Mouse (Mus musculus) heart, postnatal 0 days (tissue): Measurements from ENCODE around the gene 4930452B06Rik.

Source experiments
- CTCF ChIP-seq: IDR thresholded peaks from 2 replicates; pipeline ENCODE4 v1.5.1; 2016; ENCODE audit warnings: antibody characterized with exemption, control low read depth, low read depth
- EP300 ChIP-seq: IDR thresholded peaks from 2 replicates; pipeline ENCODE4 v1.6.1; 2016; ENCODE audit warnings: antibody characterized with exemption, low read depth

GRCm38 (mm10) chr14:8689451-8689850, 23.4 kb upstream of the 4930452B06Rik start:
- no peak for TF ChIP-seq EP300
- TF ChIP-seq CTCF = no peak
